Mouse (Mus musculus) CH12.LX (cell line): Measurements from ENCODE around the gene Ccnt1. TPM values are rescaled to one million over a fixed set of nuclear protein-coding genes. Genes with fewer than 3 reads are reported as not detected.

Experiments used
- DNase-seq: peaks from one replicate; pipeline ENCODE4 v3.0.0-alpha.2; 2013; ENCODE audit errors: extremely low read depth
- H3K27ac ChIP-seq: 2 replicates; pipeline ENCODE4 v1.5.1; 2012; ENCODE audit warnings: low read depth, mild to moderate bottlenecking, control low read depth, moderate library complexity; ENCODE audit not compliant: insufficient read depth
- H3K27me3 ChIP-seq: replicated peaks from 2 replicates; pipeline ENCODE3; 2012; ENCODE audit warnings: inconsistent platforms
- H3K36me3 ChIP-seq, 2 experiments: replicated peaks in 1 of 2; 2 replicates each; pipeline versions ENCODE3 to v1.6.1; 2012; ENCODE audit warnings: inconsistent platforms in 1 of 2, low read length in 1 of 2, mild to moderate bottlenecking in 1 of 2, mixed read lengths in 1 of 2, moderate library complexity in 1 of 2; ENCODE audit not compliant: control insufficient read depth in 1 of 2, insufficient read depth in 1 of 2
- H3K4me1 ChIP-seq, 2 experiments: 2 replicates each; pipeline ENCODE4 v1.6.1; 2012; ENCODE audit warnings: inconsistent platforms in 1 of 2, moderate library complexity in 1 of 2; ENCODE audit not compliant: insufficient read depth in 2 of 2, control insufficient read depth in 1 of 2
- H3K4me2 ChIP-seq: 2 replicates; pipeline ENCODE4 v1.6.1; 2012; ENCODE audit warnings: low read depth, mild to moderate bottlenecking, control low read depth; ENCODE audit not compliant: poor library complexity, insufficient read depth, severe bottlenecking
- H3K4me3 ChIP-seq, 3 experiments: fragments of 150-350 bp in 1 of 3; sonication (generic) in 1 of 3; replicated peaks in 1 of 3; 2 replicates each; pipeline versions ENCODE3 to v1.5.1; 2011 to 2012; ENCODE audit warnings: low read depth in 2 of 3, low read length in 2 of 3, mild to moderate bottlenecking in 2 of 3, moderate library complexity in 2 of 3, control low read depth in 1 of 3, improper control_type of control experiment in 1 of 3, inconsistent platforms in 1 of 3, mixed read lengths in 1 of 3; ENCODE audit not compliant: poor library complexity in 1 of 3
- H3K79me2 ChIP-seq: replicated peaks from 2 replicates; pipeline ENCODE4 v1.6.1; 2012; ENCODE audit warnings: mild to moderate bottlenecking, moderate library complexity; ENCODE audit not compliant: control insufficient read depth, poor library complexity, insufficient read depth, severe bottlenecking; ENCODE audit errors: extremely low read depth
- H3K9ac ChIP-seq: 2 replicates; pipeline ENCODE4 v1.6.1; 2012; ENCODE audit warnings: low read depth, mild to moderate bottlenecking, control low read depth, moderate library complexity; ENCODE audit not compliant: insufficient read depth
- H3K9me3 ChIP-seq: replicated peaks from 2 replicates; pipeline ENCODE3; 2012; ENCODE audit warnings: low read length, inconsistent platforms, mixed read lengths
- BHLHE40 ChIP-seq: IDR thresholded peaks from 2 replicates; pipeline ENCODE4 v1.6.1; 2011; ENCODE audit warnings: mild to moderate bottlenecking, low read depth, low read length, improper control_type of control experiment
- CHD2 ChIP-seq: IDR thresholded peaks from 2 replicates; pipeline ENCODE4 v1.6.1; 2011; ENCODE audit warnings: low read length, improper control_type of control experiment
- CTCF ChIP-seq, 2 experiments: IDR thresholded peaks in 1 of 2; conservative IDR thresholded peaks in 1 of 2; 2 replicates each; pipeline ENCODE4 v1.5.1; 2011 to 2012; ENCODE audit warnings: low read depth in 2 of 2, low read length in 2 of 2, improper control_type of control experiment in 1 of 2, inconsistent platforms in 1 of 2, mild to moderate bottlenecking in 1 of 2, moderate library complexity in 1 of 2
- E2F4 ChIP-seq: IDR thresholded peaks from 2 replicates; pipeline ENCODE4 v1.6.1; 2011; ENCODE audit warnings: low read depth, low read length, improper control_type of control experiment; ENCODE audit not compliant: insufficient replicate concordance
- EP300 ChIP-seq: IDR thresholded peaks from 2 replicates; pipeline ENCODE4 v1.6.1; 2011; ENCODE audit warnings: low read length, improper control_type of control experiment
- IRF4 ChIP-seq: IDR thresholded peaks from 2 replicates; pipeline ENCODE4 v1.6.1; 2014; ENCODE audit warnings: low read depth, mild to moderate bottlenecking, inconsistent platforms, low read length, improper control_type of control experiment
- MAFK ChIP-seq: IDR thresholded peaks from 2 replicates; pipeline ENCODE4 v1.6.1; 2011; ENCODE audit warnings: low read length, improper control_type of control experiment; ENCODE audit not compliant: insufficient replicate concordance
- MAX ChIP-seq: IDR thresholded peaks from 2 replicates; pipeline ENCODE4 v1.6.1; 2011; ENCODE audit warnings: low read length, improper control_type of control experiment
- MXI1 ChIP-seq: IDR thresholded peaks from 2 replicates; pipeline ENCODE4 v1.6.1; 2011; ENCODE audit warnings: mild to moderate bottlenecking, low read depth, low read length, improper control_type of control experiment
- MYC ChIP-seq: IDR thresholded peaks from 2 replicates; pipeline ENCODE4 v1.6.1; 2011; ENCODE audit warnings: low read depth, mild to moderate bottlenecking, improper control_type of control experiment, low read length
- PAX5 ChIP-seq: IDR thresholded peaks from 2 replicates; pipeline ENCODE4 v1.6.1; 2012; ENCODE audit warnings: low read length, inconsistent platforms, mixed read lengths
- POLR2A ChIP-seq: IDR thresholded peaks from 2 replicates; pipeline ENCODE4 v1.6.1; 2011; ENCODE audit warnings: low read depth, mild to moderate bottlenecking, improper control_type of control experiment, low read length
- POLR2AphosphoS2 ChIP-seq: IDR thresholded peaks from 2 replicates; pipeline ENCODE4 v1.6.1; 2011; ENCODE audit warnings: low read depth, low read length, improper control_type of control experiment
- RCOR1 ChIP-seq: conservative IDR thresholded peaks from 2 replicates; pipeline ENCODE4 v1.6.1; 2012; ENCODE audit warnings: low read depth, mild to moderate bottlenecking, inconsistent platforms, low read length, improper control_type of control experiment
- TBP ChIP-seq: conservative IDR thresholded peaks from 2 replicates; pipeline ENCODE4 v1.6.1; 2011; ENCODE audit warnings: low read depth, low read length, improper control_type of control experiment
- TCF12 ChIP-seq: IDR thresholded peaks from 2 replicates; pipeline ENCODE4 v1.6.1; 2014; ENCODE audit warnings: low read depth, mild to moderate bottlenecking, inconsistent platforms, low read length, improper control_type of control experiment
- USF2 ChIP-seq: conservative IDR thresholded peaks from 2 replicates; pipeline ENCODE4 v1.6.1; 2011; ENCODE audit warnings: low read depth, low read length, improper control_type of control experiment
- ZC3H11A ChIP-seq: IDR thresholded peaks from 2 replicates; pipeline ENCODE4 v1.6.1; 2012; ENCODE audit warnings: low read depth, mild to moderate bottlenecking, inconsistent platforms, low read length, improper control_type of control experiment
- ZNF384 ChIP-seq: IDR thresholded peaks from 2 replicates; pipeline ENCODE4 v1.6.1; 2012; ENCODE audit warnings: low read depth, low read length, improper control_type of control experiment, inconsistent platforms
- dilution Hi-C: fragments of 300-500 bp; cut with MboI; formaldehyde crosslinking; loops from 2 replicates; pipeline ENCODE4 v1.14.3; 2020; ENCODE audit warnings: low sequenced_read_pairs; ENCODE audit not compliant: extremely low pct_unique_long_range_greater_than_20kb, extremely low pct_ligation_motif_present
- in situ Hi-C: fragments of 300-500 bp; cut with MboI; formaldehyde crosslinking; loops from 3 replicates; pipeline ENCODE4 v1.14.3; 2019; ENCODE audit warnings: low sequenced_read_pairs, low pct_ligation_motif_present, low pct_unique_long_range_greater_than_20kb, mixed read lengths
- polyA plus RNA-seq: library from polyadenylated mRNA; unstranded; fragments of >175 nt; gene quantifications from 2 replicates; pipeline ENCODE4 v1.2.1, GENCODE M21; 2012; ENCODE audit warnings: low read depth; ENCODE audit not compliant: insufficient read length
- total RNA-seq, 2 experiments: library from RNA; depleted of rRNA; stranded (reverse); fragments of 300-350 nt in 1 of 2; fragments of >200 nt in 1 of 2; gene quantifications; 2 replicates each; pipeline ENCODE4 v1.2.3; 2012 to 2014

The Ccnt1 gene
- total and polyA plus RNA-seq, 3 experiments: 36.8 to 73.3 (median 41.3) TPM

DNA sequence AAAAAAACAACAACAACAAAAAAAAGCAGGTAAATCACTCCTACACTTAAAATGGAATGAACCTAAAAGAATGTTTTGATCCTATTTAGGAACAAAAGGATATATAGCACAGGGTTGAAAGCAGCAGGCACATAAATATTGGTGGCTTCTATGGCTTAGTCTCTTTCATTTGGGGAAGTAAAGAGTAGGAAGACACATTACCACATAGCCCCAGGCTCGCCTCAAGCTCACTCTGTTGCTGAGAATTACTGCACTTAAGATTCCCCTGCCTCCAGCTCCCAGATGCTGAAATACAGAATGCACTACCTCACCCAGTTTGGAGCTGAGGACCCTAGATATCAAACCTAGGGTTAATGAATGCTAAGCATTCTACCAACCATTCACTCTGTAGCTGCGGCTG lies 18.0 kb downstream of the Ccnt1 start:
- TF ChIP-seq MAX: no peak
- TF ChIP-seq E2F4: no peak
- no peak for TF ChIP-seq MYC
- no peak for TF ChIP-seq CHD2
- TF ChIP-seq POLR2A: no peak
- no peak for TF ChIP-seq USF2
- TF ChIP-seq ZNF384: no peak
- TF ChIP-seq IRF4: no peak
- TF ChIP-seq RCOR1: no peak
- TF ChIP-seq EP300: no peak
- TF ChIP-seq ZC3H11A: no peak
- TF ChIP-seq CTCF (conservative IDR thresholded peaks at IDR 0.05 in 1 of 2, IDR thresholded peaks at IDR 0.05 in 1 of 2; ENCODE audit: low read depth in 2 of 2, low read length in 2 of 2): no peak
- TF ChIP-seq POLR2AphosphoS2: no peak
- TF ChIP-seq TCF12: no peak
- no peak for TF ChIP-seq TBP
- no peak for TF ChIP-seq PAX5
- no peak for TF ChIP-seq MXI1
- Histone ChIP-seq H3K79me2 (peaks cover 21% of the 10 kb centered on the region), H3K9me3 (no peaks in the 10 kb centered on the region), H3K9ac (no peak overlapping the region), H3K4me2 (no peak overlapping the region), H3K36me3 (peaks cover 56 to 85% of the 10 kb centered on the region in 2 experiments), H3K27me3 (no peaks in the 10 kb centered on the region), H3K27ac (no peak overlapping the region), H3K4me1 (no peaks in the 10 kb centered on the region), H3K4me3 (no peak overlapping the region)
- dilution Hi-C loops: no loop called here
- no peak for DNase-seq
- in situ Hi-C loops: no loop called here

DNA sequence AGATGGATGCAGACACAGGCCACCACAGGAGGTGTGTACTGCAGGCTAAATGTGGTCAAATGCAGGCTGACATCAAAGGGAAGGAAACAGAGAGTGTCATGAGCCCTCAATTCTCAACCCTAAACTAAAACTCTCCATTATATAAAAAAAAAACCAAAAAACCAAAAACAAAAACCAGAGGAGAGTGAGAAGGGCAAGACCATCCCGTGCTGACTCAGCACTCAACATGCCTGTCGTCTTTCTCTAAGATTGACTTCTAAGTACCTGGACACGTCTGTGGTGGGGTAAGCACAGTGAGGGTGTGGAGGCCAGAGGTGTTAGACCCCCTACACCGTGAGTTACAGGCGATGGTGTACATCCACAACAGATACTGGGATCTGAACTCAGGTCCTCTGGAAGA lies 23.9 kb downstream of the Ccnt1 start:
- Histone ChIP-seq H3K27ac (no peak overlapping the region), H3K36me3 (peaks cover 72 to 94% of the 10 kb centered on the region in 2 experiments), H3K9me3 (no peaks in the 10 kb centered on the region), H3K27me3 (no peaks in the 10 kb centered on the region), H3K4me2 (no peak overlapping the region), H3K4me1 (no peaks in the 10 kb centered on the region), H3K79me2 (peaks cover 7% of the 10 kb centered on the region; the same call in 1 of the 2 replicates), H3K4me3 (no peak overlapping the region), H3K9ac (no peak overlapping the region)
- DNase-seq: no peak
- in situ Hi-C loops: no loop called here
- TF ChIP-seq MAFK: peak; percentile 85
- no peak for TF ChIP-seq BHLHE40
- dilution Hi-C loops: no loop called here
